Mouse (Mus musculus): ENCODE measurements around the gene Rasgrp3. TPM values are rescaled to one million over a fixed set of nuclear protein-coding genes. Genes with fewer than 3 reads are reported as not detected.

Gene Rasgrp3
- polyA plus RNA-seq, 1 experiment from 2014 or later, result 24.5 TPM

GRCm38 (mm10) chr17:75526411-75526810 lies 90.7 kb downstream of the Rasgrp3 start:
- H3K27ac ChIP-seq (ENCODE audit: low read depth), result no peak overlapping the region
- WGBS, result 81% methylated on average over 1 of the region's 1 CpGs
- H3K9me3 ChIP-seq (ENCODE audit: low read depth, low read length), result no peaks in the 10 kb centered on the region
- ATAC-seq (ENCODE audit: insufficient read depth) (no peak), DNase-seq (no peak)
- no peak overlapping the region for H3K9ac ChIP-seq
- no peaks in the 10 kb centered on the region for H3K36me3 ChIP-seq (ENCODE audit: insufficient read depth)
- no peaks in the 10 kb centered on the region for H3K4me1 ChIP-seq (ENCODE audit: insufficient read depth)
- no peaks in the 10 kb centered on the region for H3K27me3 ChIP-seq (ENCODE audit: insufficient read depth, low read length)
- no peak for TF ChIP-seq CTCF (IDR thresholded peaks at IDR 0.05; ENCODE audit: low read depth)
- no peak overlapping the region for H3K4me3 ChIP-seq (ENCODE audit: low read depth, low read length)
- no peak overlapping the region for H3K4me2 ChIP-seq

GRCm38 (mm10) chr17:75529222-75529935 lies 93.7 kb downstream of the Rasgrp3 start:
- Histone ChIP-seq H3K9me3 (ENCODE audit: low read depth, low read length) (no peaks in the 10 kb centered on the region), H3K27me3 (ENCODE audit: insufficient read depth, low read length) (no peaks in the 10 kb centered on the region), H3K4me1 (ENCODE audit: insufficient read depth) (no peaks in the 10 kb centered on the region), H3K27ac (ENCODE audit: low read depth) (no peak overlapping the region), H3K4me3 (ENCODE audit: low read depth, low read length) (no peak overlapping the region), H3K36me3 (ENCODE audit: insufficient read depth) (no peaks in the 10 kb centered on the region), H3K9ac (no peak overlapping the region), H3K4me2 (no peak overlapping the region)
- WGBS, result 92% methylated on average over 14 of the region's 14 CpGs
- ATAC-seq (ENCODE audit: insufficient read depth), result no peak
- DNase-seq, result no peak
- 0 out of 2 replicates have a peak, but pooled peaks have one; percentile 18 for TF ChIP-seq CTCF (IDR thresholded peaks at IDR 0.05; ENCODE audit: low read depth)

- Histone ChIP-seq H3K4me1 (ENCODE audit: insufficient read depth) (no peaks in the 10 kb centered on the region), H3K36me3 (ENCODE audit: insufficient read depth) (peaks cover 9% of the 10 kb centered on the region), H3K4me2 (no peak overlapping the region), H3K27ac (ENCODE audit: low read depth) (no peak overlapping the region), H3K4me3 (ENCODE audit: low read depth, low read length) (no peak overlapping the region), H3K9me3 (ENCODE audit: low read depth, low read length) (no peaks in the 10 kb centered on the region), H3K27me3 (ENCODE audit: insufficient read depth, low read length) (no peaks in the 10 kb centered on the region), H3K9ac (no peak overlapping the region)
- no peak for TF ChIP-seq CTCF (IDR thresholded peaks at IDR 0.05; ENCODE audit: low read depth)
- DNase-seq (no peak), ATAC-seq (ENCODE audit: insufficient read depth) (peak; percentile 47; the same call in 1 of the 2 replicates)
- WGBS, result 66% methylated on average over 6 of the region's 6 CpGs
Observed at GRCm38 (mm10) chr17:75532469-75532986, 96.8 kb downstream of the Rasgrp3 start.

GRCm38 (mm10) chr17:75534314-75535020 lies 98.8 kb downstream of the Rasgrp3 start:
- Histone ChIP-seq H3K9ac (no peak overlapping the region), H3K27me3 (ENCODE audit: insufficient read depth, low read length) (no peaks in the 10 kb centered on the region), H3K4me2 (no peak overlapping the region), H3K36me3 (ENCODE audit: insufficient read depth) (peaks cover 26% of the 10 kb centered on the region), H3K4me1 (ENCODE audit: insufficient read depth) (no peaks in the 10 kb centered on the region), H3K27ac (ENCODE audit: low read depth) (no peak overlapping the region), H3K9me3 (ENCODE audit: low read depth, low read length) (no peaks in the 10 kb centered on the region), H3K4me3 (ENCODE audit: low read depth, low read length) (no peak overlapping the region)
- ATAC-seq (ENCODE audit: insufficient read depth) (no peak), DNase-seq (no peak)
- 62% methylated on average over 12 of the region's 12 CpGs for WGBS
- TF ChIP-seq CTCF (IDR thresholded peaks at IDR 0.05; ENCODE audit: low read depth), result no peak

- Histone ChIP-seq H3K9ac (no peak overlapping the region), H3K9me3 (ENCODE audit: low read depth, low read length) (no peaks in the 10 kb centered on the region), H3K27ac (ENCODE audit: low read depth) (no peak overlapping the region), H3K4me2 (no peak overlapping the region), H3K27me3 (ENCODE audit: insufficient read depth, low read length) (no peaks in the 10 kb centered on the region), H3K4me3 (ENCODE audit: low read depth, low read length) (no peak overlapping the region), H3K4me1 (ENCODE audit: insufficient read depth) (no peaks in the 10 kb centered on the region), H3K36me3 (ENCODE audit: insufficient read depth) (peaks cover 32% of the 10 kb centered on the region)
- no peak for ATAC-seq (ENCODE audit: insufficient read depth)
- TF ChIP-seq CTCF (IDR thresholded peaks at IDR 0.05; ENCODE audit: low read depth), result no peak
- DNase-seq, result no peak
- WGBS, result 88% methylated on average over 4 of the region's 4 CpGs
Observed at GRCm38 (mm10) chr17:75535612-75536011, 99.9 kb downstream of the Rasgrp3 start.

- no peak overlapping the region for H3K9ac ChIP-seq
- 27% methylated on average over 6 of the region's 6 CpGs for WGBS
- no peaks in the 10 kb centered on the region for H3K4me1 ChIP-seq (ENCODE audit: insufficient read depth)
- H3K27me3 ChIP-seq (ENCODE audit: insufficient read depth, low read length), result no peaks in the 10 kb centered on the region
- TF ChIP-seq CTCF (IDR thresholded peaks at IDR 0.05; ENCODE audit: low read depth), result peak; percentile 74
- ATAC-seq (ENCODE audit: insufficient read depth) (peak; percentile 57; the same call in 1 of the 2 replicates), DNase-seq (peak; percentile 84)
- H3K36me3 ChIP-seq (ENCODE audit: insufficient read depth), result peaks cover 33% of the 10 kb centered on the region
- H3K4me2 ChIP-seq, result no peak overlapping the region
- H3K9me3 ChIP-seq (ENCODE audit: low read depth, low read length), result no peaks in the 10 kb centered on the region
- H3K27ac ChIP-seq (ENCODE audit: low read depth), result no peak overlapping the region
- H3K4me3 ChIP-seq (ENCODE audit: low read depth, low read length), result no peak overlapping the region
Observed at GRCm38 (mm10) chr17:75536396-75537049, 100.8 kb downstream of the Rasgrp3 start.

GRCm38 (mm10) chr17:75537050-75537445 lies 101.4 kb downstream of the Rasgrp3 start:
- no peak for DNase-seq
- Histone ChIP-seq H3K4me3 (ENCODE audit: low read depth, low read length) (no peak overlapping the region), H3K9ac (no peak overlapping the region), H3K27me3 (ENCODE audit: insufficient read depth, low read length) (no peaks in the 10 kb centered on the region), H3K4me1 (ENCODE audit: insufficient read depth) (no peaks in the 10 kb centered on the region), H3K36me3 (ENCODE audit: insufficient read depth) (peaks cover 35% of the 10 kb centered on the region), H3K9me3 (ENCODE audit: low read depth, low read length) (no peaks in the 10 kb centered on the region), H3K27ac (ENCODE audit: low read depth) (no peak overlapping the region), H3K4me2 (no peak overlapping the region)
- no peak for TF ChIP-seq CTCF (IDR thresholded peaks at IDR 0.05; ENCODE audit: low read depth)
- 67% methylated on average over 7 of the region's 7 CpGs for WGBS
- ATAC-seq (ENCODE audit: insufficient read depth), result no peak

Measured in lung, embryonic 14.5 days (tissue).